Mouse (Mus musculus) heart, embryonic 16.5 days (tissue): ENCODE results near the gene Plekha4. TPM values are rescaled to one million over a fixed set of nuclear protein-coding genes. Genes with fewer than 3 reads are reported as not detected.

Source experiments
- ATAC-seq: fragments of 200-750 bp; cut with Nextera tagmentation; replicated peaks from 2 replicates; pipeline ENCODE4 v1.8.0; 2017; ENCODE audit warnings: moderate number of reproducible peaks; ENCODE audit not compliant: insufficient read depth, low FRiP score; ENCODE audit errors: extremely low read depth
- H3K27ac ChIP-seq: fragments of 300-500 bp; sonication (generic); 2 replicates; pipeline ENCODE4 v1.5.1; 2014; ENCODE audit warnings: mild to moderate bottlenecking, low read length, control low read depth, moderate library complexity
- H3K27me3 ChIP-seq: fragments of 300-500 bp; sonication (generic); 2 replicates; pipeline ENCODE4 v1.6.1; 2014; ENCODE audit warnings: low read length, mixed read lengths; ENCODE audit not compliant: control insufficient read depth, insufficient read depth
- H3K36me3 ChIP-seq: fragments of 300-500 bp; sonication (generic); 2 replicates; pipeline ENCODE4 v1.6.1; 2014; ENCODE audit not compliant: control insufficient read depth, insufficient read depth
- H3K4me1 ChIP-seq: fragments of 300-500 bp; sonication (generic); 2 replicates; pipeline ENCODE4 v1.6.1; 2014; ENCODE audit warnings: low read length, mixed read lengths; ENCODE audit not compliant: control insufficient read depth, insufficient read depth
- H3K4me2 ChIP-seq: fragments of 300-500 bp; sonication (generic); 2 replicates; pipeline ENCODE4 v1.6.1; 2014; ENCODE audit warnings: low read depth, mild to moderate bottlenecking, control low read depth, low read length
- H3K4me3 ChIP-seq: fragments of 300-500 bp; sonication (generic); 2 replicates; pipeline ENCODE4 v1.5.1; 2014; ENCODE audit warnings: mild to moderate bottlenecking, control low read depth, low read length
- H3K9ac ChIP-seq: fragments of 300-500 bp; sonication (generic); 2 replicates; pipeline ENCODE4 v1.6.1; 2014; ENCODE audit warnings: low read length, control low read depth
- H3K9me3 ChIP-seq: fragments of 300-500 bp; sonication (generic); replicated peaks from 2 replicates; pipeline ENCODE4 v1.6.1; 2016; ENCODE audit warnings: low read length; ENCODE audit not compliant: control insufficient read depth
- WGBS: fragments of 180-500 bp; shearing (Covaris S2); extraction: QIAGEN DNeasy Blood & Tissue Kit; methylation state at CpG from one replicate; pipeline ENCODE4 v1.1.7; 2014; 5-methylcytosine and 5-hydroxymethylcytosine counted together
- polyA plus RNA-seq: library from polyadenylated mRNA; unstranded; fragments of >200 nt; fragmentation: Nextera tagmentation; extraction: Ambion mirVana; gene quantifications from 2 replicates; pipeline ENCODE4 v1.2.1, GENCODE M21; 2015

Gene Plekha4
- polyA plus RNA-seq, 1 experiment from 2014 or later = 1.3 TPM

- Histone ChIP-seq H3K4me3 (no peak overlapping the region), H3K36me3 (no peaks in the 10 kb centered on the region), H3K27me3 (no peaks in the 10 kb centered on the region), H3K4me2 (no peak overlapping the region), H3K9ac (no peak overlapping the region), H3K4me1 (peaks cover 14% of the 10 kb centered on the region), H3K27ac (no peak overlapping the region), H3K9me3 (no peaks in the 10 kb centered on the region)
- no peak for ATAC-seq
- 90% methylated on average over 16 of the region's 16 CpGs for WGBS
These were observed 7.5 kb upstream of the Plekha4 start for GRCm38 (mm10) chr7:45518618-45519017.

DNA sequence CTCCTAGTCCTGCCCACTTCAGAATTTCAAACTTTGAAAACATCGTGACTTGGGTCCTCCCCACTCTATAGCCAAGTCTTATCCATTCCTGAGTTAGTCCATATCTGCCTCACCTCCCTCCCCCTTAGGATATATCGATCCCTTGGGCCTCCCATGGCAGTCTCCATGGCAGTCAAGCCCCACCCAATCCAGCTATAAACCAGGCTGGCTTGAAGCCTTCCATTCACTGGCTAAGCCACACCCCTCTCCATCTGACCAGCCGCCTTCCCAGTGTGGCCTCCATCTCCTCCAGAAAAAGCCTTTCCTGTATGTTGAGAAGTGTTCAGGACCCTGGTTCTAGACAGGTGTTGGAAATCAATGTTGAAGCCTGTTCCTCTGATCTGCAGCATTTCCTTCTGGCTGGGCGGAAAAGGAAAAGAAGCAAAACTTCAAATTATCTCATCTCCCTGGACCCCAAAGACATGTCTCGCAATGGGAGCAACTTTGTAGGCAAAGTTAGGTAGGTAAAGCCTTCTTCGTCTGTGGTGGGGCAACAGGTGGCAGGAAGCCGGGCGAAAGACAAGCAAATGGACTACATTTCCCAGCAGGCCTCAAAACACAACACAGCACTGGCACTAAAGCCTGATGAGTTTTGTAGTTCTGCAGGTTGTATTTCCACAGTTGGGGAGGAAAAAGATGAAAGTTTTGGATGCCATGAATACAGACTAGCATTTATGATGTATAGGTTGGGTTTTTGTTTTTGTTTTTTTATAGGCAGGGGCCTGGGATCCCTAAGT, 6.6 kb upstream of the Plekha4 start:
- 75% methylated on average over 8 of the region's 8 CpGs for WGBS
- Histone ChIP-seq H3K27me3 (no peaks in the 10 kb centered on the region), H3K4me2 (no peak overlapping the region), H3K4me3 (no peak overlapping the region), H3K9ac (no peak overlapping the region), H3K4me1 (peaks cover 19% of the 10 kb centered on the region), H3K36me3 (no peaks in the 10 kb centered on the region), H3K9me3 (no peaks in the 10 kb centered on the region), H3K27ac (no peak overlapping the region)
- ATAC-seq = no peak

- H3K36me3 ChIP-seq = no peaks in the 10 kb centered on the region
- H3K27me3 ChIP-seq = no peaks in the 10 kb centered on the region
- H3K9ac ChIP-seq = no peak overlapping the region
- no peak for ATAC-seq
- H3K9me3 ChIP-seq = no peaks in the 10 kb centered on the region
- H3K4me3 ChIP-seq = no peak overlapping the region
- H3K27ac ChIP-seq = no peak overlapping the region
- WGBS = 93% methylated on average over 7 of the region's 7 CpGs
- no peak overlapping the region for H3K4me2 ChIP-seq
- peaks cover 28% of the 10 kb centered on the region for H3K4me1 ChIP-seq
These were observed 5.5 kb upstream of the Plekha4 start for GRCm38 (mm10) chr7:45520605-45521004.

DNA sequence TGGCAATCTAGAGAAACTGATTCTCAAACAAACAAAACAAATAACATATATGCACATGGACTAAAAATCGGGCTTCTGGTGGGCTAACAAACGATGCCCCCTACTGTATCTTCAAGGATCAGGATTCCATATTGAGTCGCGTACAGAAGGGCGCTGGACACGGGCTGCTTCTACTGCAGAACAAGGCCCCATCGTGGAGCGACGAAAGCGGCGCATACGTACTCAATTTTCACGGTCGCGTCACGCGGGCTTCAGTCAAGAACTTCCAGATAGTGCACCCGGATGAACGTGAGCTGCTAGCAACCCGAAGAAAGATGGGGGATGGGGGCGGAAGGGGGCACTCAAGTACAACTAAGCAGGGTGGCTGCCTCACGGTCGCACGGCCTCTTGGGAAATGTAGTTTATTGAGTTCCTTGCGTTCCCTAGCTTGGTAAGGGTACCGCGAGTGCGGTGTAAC, 4.4 kb upstream of the Plekha4 start:
- ATAC-seq = peak; percentile 35
- Histone ChIP-seq H3K4me3 (peak overlapping the region; percentile 69), H3K9me3 (no peaks in the 10 kb centered on the region), H3K27me3 (no peaks in the 10 kb centered on the region), H3K9ac (peak overlapping the region; percentile 76), H3K4me1 (peaks cover 28% of the 10 kb centered on the region), H3K27ac (peak overlapping the region; percentile 87), H3K4me2 (peak overlapping the region; percentile 66), H3K36me3 (no peaks in the 10 kb centered on the region)
- WGBS = under 1% methylated on average over 28 of the region's 28 CpGs

GRCm38 (mm10) chr7:45522194-45522752, 3.9 kb upstream of the Plekha4 start:
- Histone ChIP-seq H3K27me3 (no peaks in the 10 kb centered on the region), H3K4me2 (peak overlapping the region; percentile 66), H3K4me3 (peak overlapping the region; percentile 69), H3K4me1 (peaks cover 28% of the 10 kb centered on the region), H3K27ac (no peak overlapping the region), H3K9ac (peak overlapping the region; percentile 76), H3K9me3 (no peaks in the 10 kb centered on the region), H3K36me3 (no peaks in the 10 kb centered on the region)
- no peak for ATAC-seq
- 52% methylated on average over 16 of the region's 16 CpGs for WGBS

GRCm38 (mm10) chr7:45522957-45523676, 3.0 kb upstream of the Plekha4 start:
- Histone ChIP-seq H3K9me3 (no peaks in the 10 kb centered on the region), H3K27ac (no peak overlapping the region), H3K27me3 (no peaks in the 10 kb centered on the region), H3K4me2 (peak overlapping the region; percentile 51), H3K4me3 (peak overlapping the region; percentile 21), H3K4me1 (peaks cover 28% of the 10 kb centered on the region), H3K36me3 (no peaks in the 10 kb centered on the region), H3K9ac (no peak overlapping the region)
- WGBS = 66% methylated on average over 18 of the region's 18 CpGs
- no peak for ATAC-seq

DNA sequence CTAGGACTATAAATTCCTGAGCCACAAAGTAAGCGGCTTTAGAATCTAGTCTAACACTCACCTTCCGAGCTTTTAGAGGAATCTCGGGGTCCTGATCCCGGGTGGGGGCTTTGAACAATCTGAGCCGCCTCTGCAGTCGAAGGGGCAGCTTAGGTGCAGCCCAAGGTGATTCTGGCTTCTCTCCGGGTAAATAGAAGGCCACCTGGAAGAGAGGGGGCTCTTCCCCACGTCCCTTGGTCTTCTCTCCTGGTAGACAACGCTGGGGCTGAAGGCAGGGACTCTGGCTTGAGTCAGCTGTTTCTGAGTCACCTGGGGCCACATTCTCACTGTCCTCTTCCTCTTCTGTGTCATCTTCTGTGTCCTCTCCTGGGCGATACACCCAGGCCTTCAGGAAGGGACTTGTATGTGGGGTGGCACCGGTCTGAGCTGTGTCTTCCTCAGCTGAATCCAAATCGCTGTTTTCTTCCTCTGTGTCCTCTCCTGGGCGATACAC, 2.4 kb upstream of the Plekha4 start:
- WGBS = 80% methylated on average over 13 of the region's 13 CpGs
- no peaks in the 10 kb centered on the region for H3K36me3 ChIP-seq
- H3K9me3 ChIP-seq = no peaks in the 10 kb centered on the region
- peak overlapping the region; percentile 51 for H3K4me2 ChIP-seq
- H3K4me1 ChIP-seq = peaks cover 28% of the 10 kb centered on the region
- peak overlapping the region; percentile 23; the same call in 1 of the 2 replicates for H3K9ac ChIP-seq
- H3K4me3 ChIP-seq = peak overlapping the region; percentile 21
- no peaks in the 10 kb centered on the region for H3K27me3 ChIP-seq
- no peak overlapping the region for H3K27ac ChIP-seq
- no peak for ATAC-seq

DNA sequence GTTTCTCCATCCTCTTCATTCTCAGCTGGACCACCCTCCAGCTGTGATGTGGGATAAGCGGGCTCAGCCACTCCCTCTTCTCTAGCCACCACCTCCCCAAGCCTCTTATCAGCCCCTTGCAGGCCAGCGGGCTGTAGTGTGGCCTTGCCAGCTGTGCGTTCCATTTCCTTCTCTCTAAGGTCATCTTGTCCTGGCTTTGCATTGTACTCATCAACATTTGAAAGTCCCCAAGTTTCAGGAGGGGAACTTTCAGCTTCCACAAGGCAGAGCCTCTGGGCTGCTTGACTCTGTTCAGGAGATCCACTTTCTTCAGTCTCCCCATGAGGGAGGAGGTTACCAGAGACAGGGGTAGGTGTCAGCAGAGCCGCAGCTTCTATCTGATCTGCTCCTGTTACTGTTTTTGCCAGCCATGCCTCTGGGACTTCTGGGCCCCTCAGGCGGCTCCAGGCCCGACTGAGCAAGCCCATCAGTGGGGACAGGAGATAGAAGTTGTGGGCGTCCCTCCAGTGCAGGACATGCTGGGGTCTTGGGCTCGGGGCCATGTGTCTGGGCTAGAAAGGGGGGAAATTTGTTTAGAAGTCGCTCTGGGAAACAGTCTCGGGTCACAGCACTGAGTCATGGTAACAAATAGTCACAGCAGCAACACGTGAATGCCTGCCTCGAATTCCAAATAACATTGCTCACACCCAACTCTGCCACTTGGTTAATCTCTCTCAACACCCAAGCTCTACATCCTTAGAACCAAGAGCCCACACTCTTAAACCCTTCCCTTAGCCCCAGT, 1.1 kb upstream of the Plekha4 start:
- peak overlapping the region; percentile 95 for H3K4me3 ChIP-seq
- H3K36me3 ChIP-seq = no peaks in the 10 kb centered on the region
- peaks cover 37% of the 10 kb centered on the region for H3K4me1 ChIP-seq
- ATAC-seq = 0 out of 2 replicates have a peak, but pooled peaks have one; percentile 7
- no peaks in the 10 kb centered on the region for H3K9me3 ChIP-seq
- H3K9ac ChIP-seq = peak overlapping the region; percentile 98
- peak overlapping the region; percentile 99 for H3K27ac ChIP-seq
- H3K4me2 ChIP-seq = peak overlapping the region; percentile 80
- WGBS = 11% methylated on average over 12 of the region's 12 CpGs
- H3K27me3 ChIP-seq = no peaks in the 10 kb centered on the region
